Mouse (Mus musculus): Measurements from ENCODE around the gene Prss29.

The Prss29 gene

GRCm38 (mm10) chr17:25318354-25318753 lies at the start of gene Prss29:
Gene Prss29, plus strand, starts transcription at chr17:25318654.
- no peak for DNase-seq (ENCODE audit: low spot score)

- DNase-seq (ENCODE audit: low spot score): no peak
Measured at GRCm38 (mm10) chr17:25270795-25271335, 47.6 kb upstream of the Prss29 start.

DNA sequence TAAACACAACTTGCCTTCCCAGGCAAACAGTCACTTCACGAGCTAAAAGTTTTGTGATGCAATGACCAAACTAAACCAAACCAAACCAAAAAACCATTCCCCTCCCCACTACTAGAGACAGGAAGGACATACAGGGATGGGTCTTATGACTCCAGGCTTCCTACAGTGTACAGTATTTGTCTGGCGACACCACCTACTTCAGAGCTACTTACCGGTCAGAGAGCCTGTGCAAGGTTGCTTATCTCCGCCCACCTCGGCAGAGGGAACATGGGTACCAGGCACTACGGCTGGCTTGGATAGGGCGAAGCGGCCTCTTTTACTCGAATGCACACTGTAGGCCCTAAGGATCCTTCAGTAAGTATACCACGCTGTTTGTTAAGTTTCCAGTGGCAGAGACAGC lies 46.1 kb upstream of the Prss29 start:
- no peak for DNase-seq (ENCODE audit: low spot score)

GRCm38 (mm10) chr17:25272951-25273705 lies 45.3 kb upstream of the Prss29 start:
- DNase-seq (ENCODE audit: low spot score): peak; percentile 87

DNA sequence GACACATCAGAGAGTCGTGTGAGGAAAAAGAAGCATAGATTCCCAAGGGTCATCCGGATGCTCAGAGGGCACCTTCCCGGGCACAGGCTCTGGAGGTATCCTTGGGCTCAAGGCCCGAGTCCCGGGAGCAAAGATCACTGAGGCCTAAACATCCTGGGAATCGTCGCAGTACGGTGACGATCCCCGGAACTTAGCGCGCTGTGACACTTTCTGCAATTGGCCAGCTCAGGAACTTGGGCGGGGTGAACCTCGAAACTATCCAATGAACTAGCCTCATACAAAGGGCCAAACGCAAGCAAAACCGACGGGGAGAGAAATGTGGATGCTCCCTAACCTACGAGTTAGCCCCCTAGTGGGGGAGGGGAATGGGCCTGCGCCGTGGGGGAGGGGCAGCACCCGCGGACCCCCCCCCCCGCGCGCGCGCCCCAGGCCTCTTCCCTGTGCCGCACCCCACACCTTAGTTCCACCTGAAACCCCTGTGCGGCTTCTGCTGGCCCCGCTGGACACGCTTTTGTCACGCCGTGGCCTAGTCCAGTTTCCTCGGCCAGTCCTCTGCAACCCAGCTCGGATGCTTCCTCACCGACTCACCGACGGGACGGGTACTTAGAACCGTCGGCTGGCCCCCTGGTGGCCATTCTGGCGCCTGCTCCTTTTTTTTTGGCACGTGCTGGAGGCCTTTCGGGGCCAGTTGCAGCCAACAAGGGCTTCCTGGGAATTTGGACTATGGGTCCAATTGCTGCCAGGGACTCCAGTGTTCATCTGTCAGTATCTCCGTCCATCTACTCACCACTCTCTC lies 44.5 kb upstream of the Prss29 start:
- DNase-seq (ENCODE audit: low spot score): peak; percentile 93

GRCm38 (mm10) chr17:25274571-25275346 lies 43.7 kb upstream of the Prss29 start, which contains the start of gene Ube2i:
Gene Ube2i, minus strand, starts transcription at chr17:25274622.
- no peak for DNase-seq (ENCODE audit: low spot score)

GRCm38 (mm10) chr17:25275833-25276232 lies 42.6 kb upstream of the Prss29 start:
- DNase-seq (ENCODE audit: low spot score): no peak

GRCm38 (mm10) chr17:25282133-25282532 lies 36.3 kb upstream of the Prss29 start:
- peak; percentile 49 for DNase-seq (ENCODE audit: low spot score)

- peak; percentile 70 for DNase-seq (ENCODE audit: low spot score)
Measured at GRCm38 (mm10) chr17:25285033-25285432, 33.4 kb upstream of the Prss29 start.

GRCm38 (mm10) chr17:25288842-25289241 lies 29.6 kb upstream of the Prss29 start:
- DNase-seq (ENCODE audit: low spot score): peak; percentile 25

- no peak for DNase-seq (ENCODE audit: low spot score)
Measured at GRCm38 (mm10) chr17:25290411-25290810, 28.0 kb upstream of the Prss29 start.

DNA sequence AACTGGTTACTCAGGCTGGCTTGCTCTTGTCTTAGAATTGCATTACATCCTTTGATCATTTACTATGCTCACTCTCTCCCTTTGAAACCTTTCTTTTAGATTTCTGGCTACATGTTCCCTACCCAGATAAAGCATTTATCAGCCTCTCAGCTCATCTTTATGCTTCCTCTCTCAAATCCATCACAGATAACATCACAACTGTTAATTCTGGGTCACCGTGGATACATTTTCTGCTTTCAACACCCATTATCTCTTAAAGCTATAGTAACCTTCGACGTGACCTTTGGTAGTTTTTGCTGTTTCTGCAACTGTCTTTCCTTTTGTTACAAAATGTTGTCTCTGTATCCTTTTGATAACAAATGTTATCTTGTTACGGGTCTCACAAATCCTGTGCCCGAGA lies 25.0 kb upstream of the Prss29 start:
- no peak for DNase-seq (ENCODE audit: low spot score)

- no peak for DNase-seq (ENCODE audit: low spot score)
Measured at GRCm38 (mm10) chr17:25294111-25294510, 24.3 kb upstream of the Prss29 start.

GRCm38 (mm10) chr17:25298094-25298493 lies 20.4 kb upstream of the Prss29 start, which contains the start of gene Prss34:
Gene Prss34, plus strand, starts transcription at chr17:25298394.
- DNase-seq (ENCODE audit: low spot score): no peak

- no peak for DNase-seq (ENCODE audit: low spot score)
Measured at GRCm38 (mm10) chr17:25308346-25308745, 10.1 kb upstream of the Prss29 start, which contains the start of gene Prss28. Gene Prss28, plus strand, starts transcription at chr17:25308646.

GRCm38 (mm10) chr17:25320819-25321218 lies 2.4 kb downstream of the Prss29 start:
- no peak for DNase-seq (ENCODE audit: low spot score)

DNA sequence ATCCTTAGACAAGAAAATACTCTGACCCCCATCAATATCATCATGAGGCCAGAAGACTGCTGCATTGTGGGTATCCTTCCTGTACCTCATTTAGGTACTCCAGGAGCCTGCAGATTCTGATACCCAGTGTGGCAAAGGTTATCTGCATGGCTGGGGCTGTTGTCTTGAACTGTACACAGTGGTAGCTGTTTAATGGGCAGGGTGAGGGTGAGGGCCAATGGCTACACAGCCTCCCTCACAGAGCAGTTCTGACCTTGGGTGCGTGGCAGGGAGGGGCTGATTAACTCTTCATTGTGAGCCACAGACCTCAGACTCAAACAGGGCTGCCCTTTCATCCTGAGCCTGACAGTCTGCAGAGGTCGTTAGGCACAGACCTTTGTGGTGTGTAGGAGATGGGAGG lies 4.5 kb downstream of the Prss29 start:
- DNase-seq (ENCODE audit: low spot score): no peak

DNA sequence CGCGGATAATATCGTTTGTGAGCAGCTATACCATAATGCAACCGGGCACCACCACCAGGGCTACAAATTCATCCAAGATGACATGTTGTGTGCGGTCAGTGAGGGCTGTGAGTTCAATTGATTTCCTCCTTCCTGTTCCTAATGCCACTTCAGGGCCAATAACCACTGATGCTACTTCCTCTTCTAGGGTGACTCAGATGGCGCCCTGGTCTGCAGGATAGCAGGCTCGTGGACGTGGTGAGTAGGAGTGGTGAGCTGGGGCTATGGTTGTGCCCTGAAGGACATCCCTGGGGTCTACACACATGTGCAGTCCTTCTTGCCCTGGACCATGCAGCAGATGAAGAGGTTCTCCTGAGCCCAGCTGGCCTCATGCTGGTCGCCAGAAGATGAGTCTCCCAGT lies 13.9 kb downstream of the Prss29 start:
- no peak for DNase-seq (ENCODE audit: low spot score)

- DNase-seq (ENCODE audit: low spot score): peak; percentile 15
Measured at GRCm38 (mm10) chr17:25333943-25334342, 15.5 kb downstream of the Prss29 start.

GRCm38 (mm10) chr17:25338218-25338617 lies 19.8 kb downstream of the Prss29 start:
- no peak for DNase-seq (ENCODE audit: low spot score)

DNA sequence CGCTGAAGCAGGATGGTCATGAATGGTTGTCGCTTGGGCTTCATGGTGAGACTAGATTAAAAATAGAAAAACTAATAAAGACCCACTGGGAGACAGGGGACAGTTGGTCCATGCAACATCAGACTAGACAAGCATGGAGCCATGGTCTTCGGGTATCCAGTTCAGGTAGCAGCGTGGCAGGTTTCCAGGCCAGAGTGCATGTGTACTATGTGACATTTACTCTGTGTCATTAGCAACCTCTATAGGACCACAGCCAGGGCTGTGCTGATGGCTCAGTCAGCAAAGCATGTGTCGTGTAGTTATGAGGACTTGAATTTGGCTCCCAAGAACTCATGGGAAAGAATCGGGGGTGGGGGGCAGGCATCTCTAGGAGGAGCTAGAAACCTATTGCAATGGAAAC lies 21.5 kb downstream of the Prss29 start:
- no peak for DNase-seq (ENCODE audit: low spot score)

GRCm38 (mm10) chr17:25341490-25341889 lies 23.0 kb downstream of the Prss29 start:
- DNase-seq (ENCODE audit: low spot score): no peak
